Mouse (Mus musculus): Measurements from ENCODE around the gene Yars. TPM values are rescaled to one million over a fixed set of nuclear protein-coding genes. Genes with fewer than 3 reads are reported as not detected.

The Yars gene
- polyA plus RNA-seq, 1 experiment from 2014 or later, result 72.3 TPM

DNA sequence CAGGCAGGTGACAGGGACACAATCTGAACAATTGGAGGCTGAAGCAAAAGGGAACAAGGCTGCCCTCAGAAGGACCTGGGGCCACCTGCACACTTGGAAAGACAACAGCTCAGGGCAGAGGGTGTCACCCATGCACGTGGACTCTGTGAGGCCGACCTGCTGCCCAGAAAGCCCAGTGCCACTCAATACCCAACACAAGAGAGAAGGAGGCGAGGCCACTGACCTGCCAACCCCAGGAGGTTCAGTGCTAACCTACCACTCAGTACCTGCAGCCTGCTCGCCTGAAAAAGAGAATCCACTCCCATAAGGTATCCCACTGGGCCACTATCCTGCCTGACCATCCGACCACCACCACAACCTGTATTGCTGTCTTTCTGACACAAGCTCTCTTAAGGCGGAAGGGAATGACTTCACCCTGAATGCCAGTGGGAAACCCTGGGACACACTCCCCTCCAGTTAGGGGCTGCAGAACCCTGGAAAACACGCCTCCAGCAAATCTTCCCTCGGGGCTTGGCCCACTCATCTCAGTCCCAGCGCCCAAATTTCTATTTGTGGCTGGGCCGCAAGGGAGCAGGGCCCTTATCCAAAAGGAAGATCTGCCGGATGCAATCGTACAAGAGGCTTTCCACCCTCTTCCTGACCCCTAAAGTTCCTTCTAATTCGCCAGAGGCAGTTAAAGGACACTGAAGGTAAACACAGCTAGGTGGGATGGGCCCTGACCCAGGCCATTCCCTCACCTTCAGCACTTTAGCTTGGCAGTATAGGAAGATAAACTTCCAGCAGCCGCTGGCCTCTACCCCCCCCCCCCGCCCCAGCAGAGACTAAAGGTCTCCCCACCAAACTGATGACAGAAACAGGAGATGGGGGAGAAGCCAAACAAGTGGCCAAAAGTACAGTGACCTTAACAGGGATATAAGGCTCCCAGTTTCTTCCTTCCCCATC, 57.1 kb downstream of the Yars start:
- WGBS, result 44% methylated on average over 15 of the region's 15 CpGs
- Histone ChIP-seq H3K4me3 (replicated peaks) (peak overlapping the region; percentile 67), H3K9ac (no peak overlapping the region), H3K4me2 (peak overlapping the region; percentile 96), H3K9me3 (no peaks in the 10 kb centered on the region), H3K27me3 (replicated peaks) (no peaks in the 10 kb centered on the region), H3K36me3 (no peaks in the 10 kb centered on the region), H3K27ac (peak overlapping the region; percentile 57), H3K4me1 (peaks cover 52% of the 10 kb centered on the region)
- ATAC-seq (ENCODE audit: insufficient read depth, low FRiP score, low read depth), result no peak

DNA sequence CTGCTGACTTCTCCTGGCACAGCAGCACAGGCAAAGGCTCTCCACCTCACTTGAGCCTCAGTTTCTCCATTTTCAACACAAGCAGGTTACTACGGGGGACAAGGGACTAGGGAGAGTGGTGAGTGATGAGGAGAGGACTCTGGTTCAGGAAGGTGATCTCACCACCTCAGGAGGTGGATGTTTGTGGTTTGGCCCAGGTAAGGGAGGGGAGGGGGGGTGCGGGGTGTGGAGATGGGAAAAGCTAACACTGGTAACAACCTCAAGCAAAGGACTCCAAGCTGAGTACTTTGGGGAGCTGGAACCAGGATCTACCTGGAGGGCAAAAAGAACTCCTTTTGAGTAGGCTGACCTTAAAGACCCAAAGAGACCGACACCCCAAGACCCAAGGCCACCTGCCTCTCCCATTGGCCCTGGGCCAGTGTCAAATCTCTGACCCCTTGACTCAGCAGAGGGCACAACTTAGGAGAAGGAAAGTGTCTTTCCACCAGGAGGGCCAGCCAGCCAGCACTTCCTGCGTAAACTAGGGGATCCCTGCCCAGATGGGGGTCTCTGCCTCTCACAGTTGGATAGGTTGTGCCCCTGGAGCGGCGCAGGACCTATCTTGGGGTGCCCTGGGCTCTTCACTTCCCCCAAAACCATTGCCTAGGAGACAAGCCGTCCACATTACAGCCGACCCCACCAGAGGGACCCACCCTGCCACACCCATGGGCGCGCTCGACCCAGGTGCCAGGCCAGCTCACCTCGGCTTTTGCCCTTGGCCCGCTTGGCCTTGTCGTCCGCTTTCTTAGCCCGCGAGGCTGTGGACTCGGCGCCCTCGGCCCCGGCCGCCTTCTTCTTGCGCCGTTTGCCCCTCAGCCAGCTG, 58.1 kb downstream of the Yars start:
- Histone ChIP-seq H3K9me3 (no peaks in the 10 kb centered on the region), H3K4me3 (replicated peaks) (peak overlapping the region; percentile 67), H3K36me3 (no peaks in the 10 kb centered on the region), H3K27ac (peak overlapping the region; percentile 90), H3K4me1 (peaks cover 47% of the 10 kb centered on the region), H3K27me3 (replicated peaks) (no peaks in the 10 kb centered on the region), H3K9ac (peak overlapping the region; percentile 63), H3K4me2 (peak overlapping the region; percentile 96)
- WGBS, result 9% methylated on average over 24 of the region's 24 CpGs
- no peak for ATAC-seq (ENCODE audit: insufficient read depth, low FRiP score, low read depth)

GRCm38 (mm10) chr4:129248243-129248767, 58.7 kb downstream of the Yars start:
- H3K4me2 ChIP-seq, result peak overlapping the region; percentile 96
- ATAC-seq (ENCODE audit: insufficient read depth, low FRiP score, low read depth), result no peak
- WGBS, result under 1% methylated on average over 47 of the region's 74 CpGs
- H3K4me1 ChIP-seq, result peaks cover 44% of the 10 kb centered on the region
- H3K27me3 ChIP-seq (replicated peaks), result no peaks in the 10 kb centered on the region
- H3K9me3 ChIP-seq, result no peaks in the 10 kb centered on the region
- H3K27ac ChIP-seq, result peak overlapping the region; percentile 90
- H3K36me3 ChIP-seq, result no peaks in the 10 kb centered on the region
- peak overlapping the region; percentile 63 for H3K9ac ChIP-seq
- H3K4me3 ChIP-seq (replicated peaks), result peak overlapping the region; percentile 67

- Histone ChIP-seq H3K4me3 (replicated peaks) (no peak overlapping the region), H3K27me3 (replicated peaks) (no peaks in the 10 kb centered on the region), H3K4me1 (peaks cover 44% of the 10 kb centered on the region), H3K4me2 (peak overlapping the region; percentile 96), H3K36me3 (no peaks in the 10 kb centered on the region), H3K9ac (0 out of 2 replicates have a peak overlapping the region, but pooled peaks have one; percentile 4), H3K9me3 (no peaks in the 10 kb centered on the region), H3K27ac (peak overlapping the region; percentile 90; the same call in 1 of the 2 replicates)
- WGBS, result 50% methylated on average over 7 of the region's 7 CpGs
- no peak for ATAC-seq (ENCODE audit: insufficient read depth, low FRiP score, low read depth)
These were observed 59.7 kb downstream of the Yars start for GRCm38 (mm10) chr4:129249288-129249687.

DNA sequence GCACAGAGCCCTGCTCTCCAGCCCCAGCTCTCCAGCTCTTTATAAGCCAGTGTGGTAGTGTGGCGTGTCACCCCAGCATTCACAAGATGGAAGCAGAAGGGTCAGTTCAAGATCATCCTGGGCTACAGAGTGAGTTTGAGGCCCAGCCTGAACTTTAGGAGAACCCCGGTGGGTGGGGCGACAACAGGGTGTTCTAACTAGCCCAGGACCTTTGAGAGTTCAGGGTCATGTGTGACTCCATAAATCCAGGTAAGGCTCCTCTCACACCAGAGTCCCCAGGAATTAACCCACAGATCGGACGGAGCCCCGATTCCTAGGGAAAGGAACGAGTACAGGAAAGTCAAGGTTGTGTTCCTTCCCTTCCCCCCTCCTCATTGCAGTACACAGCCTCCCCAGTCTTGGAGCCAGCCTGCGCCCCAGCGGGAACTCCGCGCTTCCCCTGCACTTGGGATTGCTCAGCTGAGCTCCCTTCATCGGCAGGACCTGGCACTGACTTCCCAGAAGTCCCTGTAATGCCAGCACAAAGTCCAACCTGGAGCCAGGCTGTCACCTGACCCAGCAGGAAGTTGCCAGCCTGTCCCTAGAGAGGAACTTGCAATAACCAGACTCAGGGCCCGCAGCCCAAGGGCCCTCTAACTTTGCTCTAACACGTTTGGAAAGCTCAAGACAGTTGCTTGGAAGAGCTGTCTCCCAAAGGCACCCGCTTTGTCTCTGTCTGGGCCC, 61.4 kb downstream of the Yars start:
- Histone ChIP-seq H3K27me3 (replicated peaks) (no peaks in the 10 kb centered on the region), H3K9me3 (no peaks in the 10 kb centered on the region), H3K4me1 (peaks cover 34% of the 10 kb centered on the region), H3K36me3 (no peaks in the 10 kb centered on the region), H3K4me3 (replicated peaks) (no peak overlapping the region), H3K4me2 (peak overlapping the region; percentile 33), H3K9ac (no peak overlapping the region), H3K27ac (peak overlapping the region; percentile 94)
- ATAC-seq (ENCODE audit: insufficient read depth, low FRiP score, low read depth), result peak; percentile 77
- 38% methylated on average over 15 of the region's 15 CpGs for WGBS

DNA sequence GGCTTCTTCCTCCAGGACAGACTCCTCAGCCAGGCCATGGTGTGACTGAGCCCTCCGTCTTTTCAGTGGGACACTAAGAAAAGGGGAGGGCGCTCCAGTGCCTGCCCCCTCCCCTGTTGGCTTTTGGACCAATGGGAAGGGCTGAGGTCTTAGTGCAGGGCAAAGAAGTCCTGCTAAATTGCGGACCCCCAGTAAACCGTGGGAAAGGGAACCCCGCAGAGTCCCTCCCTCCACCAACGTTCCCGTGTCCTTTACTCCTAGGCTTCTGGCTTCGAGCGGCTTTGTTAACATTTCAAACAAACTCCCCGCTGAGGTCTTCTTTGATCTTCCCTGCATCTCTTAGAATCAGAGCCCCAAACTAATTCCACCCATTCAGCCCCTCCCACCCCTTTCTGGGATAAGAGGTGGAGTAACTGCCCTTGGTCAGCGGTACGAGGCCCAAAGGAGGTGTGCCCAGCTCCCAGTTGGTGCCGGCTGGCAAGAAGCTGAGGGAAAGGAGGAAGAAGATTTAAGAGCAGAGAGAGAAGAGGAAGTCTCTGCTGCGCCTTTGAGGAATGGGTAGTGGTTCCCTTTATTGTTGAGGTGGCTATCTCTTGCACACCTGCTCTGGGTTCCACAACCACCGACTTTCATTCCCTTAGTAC, 62.0 kb downstream of the Yars start:
- Histone ChIP-seq H3K36me3 (no peaks in the 10 kb centered on the region), H3K4me1 (peaks cover 37% of the 10 kb centered on the region), H3K9ac (no peak overlapping the region), H3K27me3 (replicated peaks) (no peaks in the 10 kb centered on the region), H3K4me2 (peak overlapping the region; percentile 33), H3K9me3 (no peaks in the 10 kb centered on the region), H3K27ac (peak overlapping the region; percentile 94), H3K4me3 (replicated peaks) (no peak overlapping the region)
- ATAC-seq (ENCODE audit: insufficient read depth, low FRiP score, low read depth), result peak; percentile 36; the same call in 1 of the 2 replicates
- 10% methylated on average over 15 of the region's 15 CpGs for WGBS

- Histone ChIP-seq H3K27ac (no peak overlapping the region; the same call in 1 of the 2 replicates), H3K4me1 (peaks cover 37% of the 10 kb centered on the region), H3K36me3 (no peaks in the 10 kb centered on the region), H3K9me3 (no peaks in the 10 kb centered on the region), H3K27me3 (replicated peaks) (no peaks in the 10 kb centered on the region), H3K4me3 (replicated peaks) (no peak overlapping the region), H3K9ac (no peak overlapping the region), H3K4me2 (no peak overlapping the region)
- ATAC-seq (ENCODE audit: insufficient read depth, low FRiP score, low read depth), result no peak
- 93% methylated on average over 2 of the region's 2 CpGs for WGBS
These were observed 62.9 kb downstream of the Yars start for GRCm38 (mm10) chr4:129252492-129252891.

GRCm38 (mm10) chr4:129254571-129254970, 65.0 kb downstream of the Yars start:
- H3K27me3 ChIP-seq (replicated peaks), result no peaks in the 10 kb centered on the region
- H3K4me1 ChIP-seq, result peaks cover 22% of the 10 kb centered on the region
- 86% methylated on average over 3 of the region's 3 CpGs for WGBS
- no peak overlapping the region for H3K4me2 ChIP-seq
- H3K27ac ChIP-seq, result no peak overlapping the region
- ATAC-seq (ENCODE audit: insufficient read depth, low FRiP score, low read depth), result no peak
- H3K9me3 ChIP-seq, result no peaks in the 10 kb centered on the region
- H3K4me3 ChIP-seq (replicated peaks), result no peak overlapping the region
- no peaks in the 10 kb centered on the region for H3K36me3 ChIP-seq
- no peak overlapping the region for H3K9ac ChIP-seq

- Histone ChIP-seq H3K27me3 (replicated peaks) (no peaks in the 10 kb centered on the region), H3K9ac (no peak overlapping the region), H3K9me3 (no peaks in the 10 kb centered on the region), H3K4me1 (peaks cover 16% of the 10 kb centered on the region; the same call in 1 of the 2 replicates), H3K27ac (peak overlapping the region; percentile 21), H3K36me3 (no peaks in the 10 kb centered on the region), H3K4me2 (0 out of 2 replicates have a peak overlapping the region, but pooled peaks have one; percentile 17), H3K4me3 (replicated peaks) (no peak overlapping the region)
- WGBS, result 23% methylated on average over 8 of the region's 8 CpGs
- ATAC-seq (ENCODE audit: insufficient read depth, low FRiP score, low read depth), result peak; percentile 61
These were observed 67.2 kb downstream of the Yars start for GRCm38 (mm10) chr4:129256450-129257380.

DNA sequence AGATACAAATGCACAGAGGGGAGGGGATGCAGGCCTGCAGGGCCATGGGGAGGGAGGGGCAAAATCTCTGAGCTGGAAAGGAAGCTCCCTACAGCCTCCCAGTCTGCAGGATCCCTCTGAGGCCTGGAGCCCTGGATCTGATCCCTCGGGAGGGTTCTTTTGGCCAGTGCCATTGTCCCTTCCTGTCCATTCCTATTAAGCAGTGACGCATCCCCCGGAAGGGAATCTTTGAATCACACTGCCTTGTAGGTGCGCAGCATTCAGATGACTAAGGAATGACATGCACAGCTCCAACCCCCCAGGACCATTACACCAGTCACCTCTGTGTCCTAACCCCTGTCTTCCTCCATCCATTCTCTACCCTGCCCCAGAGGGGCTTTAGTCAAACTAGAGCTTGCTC, 69.5 kb downstream of the Yars start:
- no peaks in the 10 kb centered on the region for H3K9me3 ChIP-seq

More for the DNA sequence above, 69.5 kb downstream of the Yars start:
- Histone ChIP-seq H3K36me3 (no peaks in the 10 kb centered on the region), H3K4me1 (peaks cover 24% of the 10 kb centered on the region), H3K27me3 (replicated peaks) (no peaks in the 10 kb centered on the region), H3K4me3 (replicated peaks) (no peak overlapping the region), H3K4me2 (no peak overlapping the region), H3K27ac (no peak overlapping the region), H3K9ac (no peak overlapping the region)
- no peak for ATAC-seq (ENCODE audit: insufficient read depth, low FRiP score, low read depth)
- WGBS, result 85% methylated on average over 4 of the region's 4 CpGs

Data from stomach, embryonic 15.5 days (tissue).